Mouse (Mus musculus): ENCODE measurements around the gene Ptov1. TPM values are rescaled to one million over a fixed set of nuclear protein-coding genes. Genes with fewer than 3 reads are reported as not detected.

Ptov1 gene
- polyA plus RNA-seq, 1 experiment from 2014 or later: 412 TPM

- no peaks in the 10 kb centered on the region for H3K36me3 ChIP-seq (ENCODE audit: insufficient read depth, low read length)
- 15% methylated on average over 3 of the region's 3 CpGs for WGBS
- 0 out of 2 replicates have a peak overlapping the region, but pooled peaks have one; percentile 98 for H3K27ac ChIP-seq
- peak overlapping the region; percentile 87 for H3K4me3 ChIP-seq (replicated peaks; ENCODE audit: low read depth, low read length)
- ATAC-seq (replicated peaks; ENCODE audit: low FRiP score, low read depth) (no peak), DNase-seq (ENCODE audit: low spot score) (no peak)
- H3K9me3 ChIP-seq (replicated peaks; ENCODE audit: low read length): no peaks in the 10 kb centered on the region
- peak overlapping the region; percentile 94 for H3K9ac ChIP-seq (ENCODE audit: low read depth, low read length)
- H3K27me3 ChIP-seq (ENCODE audit: insufficient read depth, low read length): no peaks in the 10 kb centered on the region
- TF ChIP-seq CTCF (IDR thresholded peaks at IDR 0.05; ENCODE audit: low read depth): no peak
- peak overlapping the region; percentile 81 for H3K4me2 ChIP-seq (ENCODE audit: low read length)
- peaks cover 23% of the 10 kb centered on the region for H3K4me1 ChIP-seq (replicated peaks; ENCODE audit: insufficient read depth, low read length)
Observed at GRCm38 (mm10) chr7:44817441-44817840, 52.1 kb downstream of the Ptov1 start.

DNA sequence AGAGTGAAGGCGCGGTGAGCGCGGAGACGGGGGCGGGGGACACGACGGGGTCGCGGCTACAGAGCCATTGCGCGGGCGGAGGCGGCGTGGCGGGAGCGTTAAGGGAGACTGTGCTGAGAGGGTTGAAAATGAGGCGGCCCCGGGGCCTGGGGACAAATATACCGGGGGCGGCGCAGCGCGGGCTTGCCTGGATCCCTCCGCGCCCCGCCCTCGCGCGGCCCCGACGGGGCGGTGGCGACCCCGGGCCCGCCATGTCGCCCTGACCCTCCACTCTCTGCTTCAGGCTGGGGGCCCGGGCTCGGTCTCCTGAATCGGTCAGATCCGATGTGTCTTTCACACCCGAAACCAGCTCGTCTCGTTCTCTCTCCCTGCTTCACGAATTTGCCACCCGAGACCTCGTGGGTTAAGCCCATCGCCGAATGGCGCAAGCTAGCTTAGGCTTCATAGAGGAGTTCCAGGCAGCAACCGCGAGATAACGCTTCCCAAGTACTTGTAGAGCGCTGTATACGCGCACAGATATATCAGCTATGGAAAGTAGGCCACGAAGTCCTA, 53.0 kb downstream of the Ptov1 start, which contains the start of gene Atf5:
TSS of gene Atf5 (minus strand) at position 189 of the 552 bp plus-strand sequence.
- DNase-seq (ENCODE audit: low spot score): peak; percentile 73
- no peaks in the 10 kb centered on the region for H3K9me3 ChIP-seq (replicated peaks; ENCODE audit: low read length)
- H3K27me3 ChIP-seq (ENCODE audit: insufficient read depth, low read length): no peaks in the 10 kb centered on the region
- peak within 1 kb of the TSS; percentile 94 for H3K9ac ChIP-seq (ENCODE audit: low read depth, low read length)
- peak; percentile 21 for ATAC-seq (replicated peaks; ENCODE audit: low FRiP score, low read depth)
- peak within 1 kb of the TSS; percentile 81 for H3K4me2 ChIP-seq (ENCODE audit: low read length)
- peak within 1 kb of the TSS; percentile 87 for H3K4me3 ChIP-seq (replicated peaks; ENCODE audit: low read depth, low read length)
- H3K27ac ChIP-seq: peak within 1 kb of the TSS; percentile 98
- H3K36me3 ChIP-seq (ENCODE audit: insufficient read depth, low read length): no peaks in the 10 kb centered on the region
- H3K4me1 ChIP-seq (replicated peaks; ENCODE audit: insufficient read depth, low read length): peaks cover 23% of the 10 kb centered on the region
- under 1% methylated on average over 49 of the region's 57 CpGs for WGBS
- TF ChIP-seq CTCF (IDR thresholded peaks at IDR 0.05; ENCODE audit: low read depth): no peak

DNA sequence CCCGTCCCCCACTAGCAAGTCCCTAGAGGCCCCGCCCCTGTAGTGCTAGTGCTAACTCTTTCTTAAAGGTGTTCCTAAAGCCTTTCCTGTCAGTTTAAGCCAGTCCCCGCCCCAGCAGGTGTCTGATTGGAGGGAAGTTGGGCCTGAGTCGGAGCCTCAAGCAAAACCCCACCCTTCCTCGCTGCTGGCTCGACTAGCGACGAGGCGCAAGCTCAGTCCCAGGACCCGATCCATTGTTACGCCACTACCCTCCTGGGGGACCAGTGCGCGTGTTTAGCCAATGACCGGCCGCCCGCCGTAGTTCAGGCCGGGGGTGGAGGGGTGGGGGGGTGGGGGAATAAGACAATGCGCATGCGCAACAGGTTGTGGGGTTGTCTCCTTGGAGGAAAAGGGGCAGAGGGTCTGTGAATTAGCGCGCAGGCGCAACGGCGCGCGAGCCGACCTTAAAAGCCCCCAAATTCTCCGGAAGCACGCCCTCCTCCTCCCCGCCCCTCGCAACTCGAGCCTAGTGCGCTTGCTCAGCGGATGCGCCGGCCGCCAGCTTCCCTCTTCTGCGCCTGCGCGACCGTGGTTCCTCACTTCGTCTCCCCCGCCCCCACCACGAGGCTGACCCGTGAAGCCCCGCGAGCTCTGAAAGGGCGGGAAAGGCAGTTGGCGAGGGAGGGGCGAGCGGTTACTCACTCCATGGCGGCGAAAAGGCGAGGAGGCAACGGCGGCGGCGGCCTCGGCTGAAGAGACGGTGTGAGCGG, 53.7 kb downstream of the Ptov1 start, which contains the start of the genes Nup62 and Il4i1:
TSS of gene Nup62 (plus strand) at position 368 of the 749 bp plus-strand sequence.
TSS of gene Il4i1 (plus strand) at position 667 of the 749 bp plus-strand sequence.
- Histone ChIP-seq H3K36me3 (ENCODE audit: insufficient read depth, low read length) (no peaks in the 10 kb centered on the region), H3K9me3 (replicated peaks; ENCODE audit: low read length) (no peaks in the 10 kb centered on the region), H3K9ac (ENCODE audit: low read depth, low read length) (peak within 1 kb of the TSS; percentile 94), H3K4me1 (replicated peaks; ENCODE audit: insufficient read depth, low read length) (peaks cover 23% of the 10 kb centered on the region), H3K4me2 (ENCODE audit: low read length) (peak within 1 kb of the TSS; percentile 81), H3K27ac (peak within 1 kb of the TSS; percentile 98), H3K27me3 (ENCODE audit: insufficient read depth, low read length) (no peaks in the 10 kb centered on the region), H3K4me3 (replicated peaks; ENCODE audit: low read depth, low read length) (peak within 1 kb of the TSS; percentile 87)
- DNase-seq (ENCODE audit: low spot score): peak; percentile 99
- under 1% methylated on average over 60 of the region's 62 CpGs for WGBS
- peak; percentile 93 for ATAC-seq (replicated peaks; ENCODE audit: low FRiP score, low read depth)
- no peak for TF ChIP-seq CTCF (IDR thresholded peaks at IDR 0.05; ENCODE audit: low read depth)

DNA sequence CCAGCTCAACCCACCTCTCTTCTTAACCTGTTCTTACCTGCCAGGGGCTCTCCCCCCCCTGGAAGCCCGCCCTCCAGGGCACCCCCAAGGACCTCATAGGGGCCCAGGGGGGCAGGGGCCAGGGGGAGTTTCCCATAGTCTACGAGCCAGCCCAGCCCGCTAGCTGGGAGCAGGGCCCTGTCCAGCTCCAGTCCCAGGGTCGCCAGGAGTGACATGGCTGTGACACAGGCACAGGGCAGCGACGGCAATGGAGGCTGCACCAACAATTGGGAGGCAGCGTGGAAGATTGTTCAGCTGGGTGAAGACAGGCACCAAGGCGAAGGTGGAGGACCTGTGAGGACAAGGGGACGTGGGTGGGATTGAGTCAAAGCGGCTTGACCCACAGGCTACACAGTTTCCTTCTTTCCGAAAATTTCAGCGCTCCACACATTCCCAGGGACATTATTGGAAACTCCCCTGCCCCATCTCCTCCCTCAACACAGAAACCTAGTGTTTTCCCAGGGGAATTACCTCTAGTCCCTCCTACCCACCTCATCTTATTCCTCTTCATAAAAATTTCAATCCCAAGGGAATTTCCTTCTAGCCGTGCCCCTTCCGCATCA, 54.5 kb downstream of the Ptov1 start:
- Histone ChIP-seq H3K4me1 (replicated peaks; ENCODE audit: insufficient read depth, low read length) (peaks cover 19% of the 10 kb centered on the region), H3K9ac (ENCODE audit: low read depth, low read length) (peak overlapping the region; percentile 94; the same call in 1 of the 2 replicates), H3K9me3 (replicated peaks; ENCODE audit: low read length) (no peaks in the 10 kb centered on the region), H3K27me3 (ENCODE audit: insufficient read depth, low read length) (no peaks in the 10 kb centered on the region), H3K36me3 (ENCODE audit: insufficient read depth, low read length) (no peaks in the 10 kb centered on the region), H3K4me3 (replicated peaks; ENCODE audit: low read depth, low read length) (peak overlapping the region; percentile 87), H3K27ac (peak overlapping the region; percentile 98; the same call in 1 of the 2 replicates), H3K4me2 (ENCODE audit: low read length) (peak overlapping the region; percentile 81)
- ATAC-seq (replicated peaks; ENCODE audit: low FRiP score, low read depth) (no peak), DNase-seq (ENCODE audit: low spot score) (no peak)
- WGBS: 28% methylated on average over 14 of the region's 14 CpGs
- TF ChIP-seq CTCF (IDR thresholded peaks at IDR 0.05; ENCODE audit: low read depth): no peak

DNA sequence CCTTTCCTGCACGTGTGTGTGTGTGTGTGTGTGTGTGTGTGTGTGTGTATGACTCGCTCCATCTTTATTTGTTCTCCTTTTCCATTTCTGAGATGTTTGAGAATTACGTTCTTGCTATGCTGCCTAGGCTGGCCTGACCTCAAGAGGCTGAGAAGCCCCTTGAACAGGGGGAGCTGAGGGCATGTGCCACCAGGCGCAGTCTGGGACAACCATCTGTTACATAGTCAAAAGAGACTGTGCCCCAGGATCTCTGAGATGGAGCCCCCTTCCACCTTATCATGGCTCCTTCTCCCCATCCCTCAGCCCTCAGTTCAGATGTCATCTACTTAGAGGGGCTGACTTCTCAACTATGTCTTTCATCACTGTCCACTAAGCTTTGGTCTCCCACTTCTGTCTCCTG, 55.2 kb downstream of the Ptov1 start:
- ATAC-seq (replicated peaks; ENCODE audit: low FRiP score, low read depth) (no peak), DNase-seq (ENCODE audit: low spot score) (no peak)
- WGBS: 93% methylated on average over 4 of the region's 4 CpGs
- H3K4me3 ChIP-seq (replicated peaks; ENCODE audit: low read depth, low read length): no peak overlapping the region
- no peaks in the 10 kb centered on the region for H3K9me3 ChIP-seq (replicated peaks; ENCODE audit: low read length)
- H3K36me3 ChIP-seq (ENCODE audit: insufficient read depth, low read length): no peaks in the 10 kb centered on the region
- peaks cover 19% of the 10 kb centered on the region for H3K4me1 ChIP-seq (replicated peaks; ENCODE audit: insufficient read depth, low read length)
- no peak overlapping the region for H3K9ac ChIP-seq (ENCODE audit: low read depth, low read length)
- H3K27me3 ChIP-seq (ENCODE audit: insufficient read depth, low read length): no peaks in the 10 kb centered on the region
- H3K27ac ChIP-seq: no peak overlapping the region
- TF ChIP-seq CTCF (IDR thresholded peaks at IDR 0.05; ENCODE audit: low read depth): no peak
- no peak overlapping the region for H3K4me2 ChIP-seq (ENCODE audit: low read length)

GRCm38 (mm10) chr7:44813985-44814384, 55.6 kb downstream of the Ptov1 start:
- peaks cover 15% of the 10 kb centered on the region for H3K4me1 ChIP-seq (replicated peaks; ENCODE audit: insufficient read depth, low read length)
- no peak overlapping the region for H3K4me2 ChIP-seq (ENCODE audit: low read length)
- no peak overlapping the region for H3K27ac ChIP-seq
- H3K9me3 ChIP-seq (replicated peaks; ENCODE audit: low read length): no peaks in the 10 kb centered on the region
- no peaks in the 10 kb centered on the region for H3K27me3 ChIP-seq (ENCODE audit: insufficient read depth, low read length)
- no peak overlapping the region for H3K9ac ChIP-seq (ENCODE audit: low read depth, low read length)
- no peak overlapping the region for H3K4me3 ChIP-seq (replicated peaks; ENCODE audit: low read depth, low read length)
- no peak for ATAC-seq (replicated peaks; ENCODE audit: low FRiP score, low read depth)
- no peak for TF ChIP-seq CTCF (IDR thresholded peaks at IDR 0.05; ENCODE audit: low read depth)
- WGBS: 93% methylated on average over 3 of the region's 3 CpGs
- no peaks in the 10 kb centered on the region for H3K36me3 ChIP-seq (ENCODE audit: insufficient read depth, low read length)
- DNase-seq (ENCODE audit: low spot score): no peak

MicroRNA genes within 50 kb of the gene (microRNA counts, 519-probe panel; counts per million panel counts)
- microRNA mmu-miR-707: 330 counts per million, percentile 68 among the panel's probes with 10 or more counts

Small RNA genes lying within 50 kb of the gene (microRNA-seq; reads per million reads assigned to microRNA genes)
- gene Mir707: not detected

Other genes with a start within 250 kb of the Ptov1 start
- gene Myh14, start 198.9 kb downstream of the Ptov1 start, polyA plus RNA-seq (2015; fragmentation: Nextera tagmentation; extraction: Ambion mirVana): 2.5 and 3.6 TPM in 2 replicates
- not detected in 2 replicates for gene Izumo2, start 161.0 kb downstream of the Ptov1 start, polyA plus RNA-seq (2015; fragmentation: Nextera tagmentation; extraction: Ambion mirVana)
- gene Vrk3, start 121.4 kb downstream of the Ptov1 start, polyA plus RNA-seq (2015; fragmentation: Nextera tagmentation; extraction: Ambion mirVana): 45.3 and 49.3 TPM in 2 replicates
- 0.87 and 0.89 TPM in 2 replicates for gene Zfp473, start 118.7 kb downstream of the Ptov1 start, polyA plus RNA-seq (2015; fragmentation: Nextera tagmentation; extraction: Ambion mirVana)
- 57.6 and 62.4 TPM in 2 replicates for gene Nup62, start 53.7 kb downstream of the Ptov1 start, polyA plus RNA-seq (2015; fragmentation: Nextera tagmentation; extraction: Ambion mirVana)
- 0.88 and 1.0 TPM in 2 replicates for gene Il4i1, start 53.4 kb downstream of the Ptov1 start, polyA plus RNA-seq (2015; fragmentation: Nextera tagmentation; extraction: Ambion mirVana)
- gene Atf5, start 53.1 kb downstream of the Ptov1 start, polyA plus RNA-seq (2015; fragmentation: Nextera tagmentation; extraction: Ambion mirVana): 4.2 and 5.3 TPM in 2 replicates
- gene Akt1s1, start 20.8 kb downstream of the Ptov1 start, polyA plus RNA-seq (2015; fragmentation: Nextera tagmentation; extraction: Ambion mirVana): 108 and 111 TPM in 2 replicates
- 78.0 and 87.0 TPM in 2 replicates for gene Tbc1d17, start 20.7 kb downstream of the Ptov1 start, polyA plus RNA-seq (2015; fragmentation: Nextera tagmentation; extraction: Ambion mirVana)
- 34.0 and 36.4 TPM in 2 replicates for gene Pnkp, start 12.6 kb downstream of the Ptov1 start, polyA plus RNA-seq (2015; fragmentation: Nextera tagmentation; extraction: Ambion mirVana)
- 91.4 and 97.8 TPM in 2 replicates for gene Med25, start 22.9 kb upstream of the Ptov1 start, polyA plus RNA-seq (2015; fragmentation: Nextera tagmentation; extraction: Ambion mirVana)
- 19.9 and 21.1 TPM in 2 replicates for gene Fuz, start 26.3 kb upstream of the Ptov1 start, polyA plus RNA-seq (2015; fragmentation: Nextera tagmentation; extraction: Ambion mirVana)
- 55.8 and 55.9 TPM in 2 replicates for gene Ap2a1, start 59.7 kb upstream of the Ptov1 start, polyA plus RNA-seq (2015; fragmentation: Nextera tagmentation; extraction: Ambion mirVana)
- gene Tsks, start 73.4 kb upstream of the Ptov1 start, polyA plus RNA-seq (2015; fragmentation: Nextera tagmentation; extraction: Ambion mirVana): 0.13 and 0.14 TPM in 2 replicates
- 13.2 and 13.7 TPM in 2 replicates for gene Cpt1c, start 105.1 kb upstream of the Ptov1 start, polyA plus RNA-seq (2015; fragmentation: Nextera tagmentation; extraction: Ambion mirVana)
- 414 and 449 TPM in 2 replicates for gene Prmt1, start 116.8 kb upstream of the Ptov1 start, polyA plus RNA-seq (2015; fragmentation: Nextera tagmentation; extraction: Ambion mirVana)
- 73.6 and 76.0 TPM in 2 replicates for gene Irf3, start 127.9 kb upstream of the Ptov1 start, polyA plus RNA-seq (2015; fragmentation: Nextera tagmentation; extraction: Ambion mirVana)
- gene Bcl2l12, start 128.9 kb upstream of the Ptov1 start, polyA plus RNA-seq (2015; fragmentation: Nextera tagmentation; extraction: Ambion mirVana): 42.8 and 43.4 TPM in 2 replicates
- gene Scaf1, start 146.6 kb upstream of the Ptov1 start, polyA plus RNA-seq (2015; fragmentation: Nextera tagmentation; extraction: Ambion mirVana): 25.6 and 27.3 TPM in 2 replicates
- 47.6 and 53.0 TPM in 2 replicates for gene Rras, start 148.2 kb upstream of the Ptov1 start, polyA plus RNA-seq (2015; fragmentation: Nextera tagmentation; extraction: Ambion mirVana)
- 5.8 and 6.1 TPM in 2 replicates for gene Prr12, start 183.1 kb upstream of the Ptov1 start, polyA plus RNA-seq (2015; fragmentation: Nextera tagmentation; extraction: Ambion mirVana)
- gene Nosip, start 192.6 kb upstream of the Ptov1 start, polyA plus RNA-seq (2015; fragmentation: Nextera tagmentation; extraction: Ambion mirVana): 65.0 and 65.3 TPM in 2 replicates
- 44.3 and 45.1 TPM in 2 replicates for gene Prrg2, start 192.9 kb upstream of the Ptov1 start, polyA plus RNA-seq (2015; fragmentation: Nextera tagmentation; extraction: Ambion mirVana)
- gene Rcn3, start 222.4 kb upstream of the Ptov1 start, polyA plus RNA-seq (2015; fragmentation: Nextera tagmentation; extraction: Ambion mirVana): 215 and 228 TPM in 2 replicates
- 134 and 145 TPM in 2 replicates for gene Fcgrt, start 234.1 kb upstream of the Ptov1 start, polyA plus RNA-seq (2015; fragmentation: Nextera tagmentation; extraction: Ambion mirVana)

Measured in kidney, postnatal 0 days (tissue).